Mouse (Mus musculus) left cerebral cortex, adult 11 months (tissue): ENCODE results near the gene Ncor1.
"Not testable (repeated sequence)": the region's sequence is repeated elsewhere in the genome, so short reads cannot be mapped to it uniquely, and the experiment has no call there.

ENCODE experiments used
- DNase-seq: peaks from one replicate; pipeline ENCODE4 v3.0.0; 2022; ENCODE audit warnings: low spot score

Ncor1 gene

GRCm38 (mm10) chr11:62355216-62355615 lies 103.1 kb downstream of the Ncor1 start:
- no peak for DNase-seq

- DNase-seq: no peak
Observed at GRCm38 (mm10) chr11:62351948-62352347, 106.4 kb downstream of the Ncor1 start.

GRCm38 (mm10) chr11:62343002-62343401 lies 115.3 kb downstream of the Ncor1 start:
- DNase-seq: no peak

GRCm38 (mm10) chr11:62332228-62332627 lies 126.1 kb downstream of the Ncor1 start:
- no peak for DNase-seq

- no peak for DNase-seq
Observed at GRCm38 (mm10) chr11:62331141-62331540, 127.2 kb downstream of the Ncor1 start.

GRCm38 (mm10) chr11:62323659-62324058 lies 134.7 kb downstream of the Ncor1 start:
- no peak for DNase-seq

- DNase-seq: no peak
Observed at GRCm38 (mm10) chr11:62320097-62320496, 138.2 kb downstream of the Ncor1 start.

GRCm38 (mm10) chr11:62317746-62318145 lies 140.6 kb downstream of the Ncor1 start:
- peak; percentile 46 for DNase-seq

- DNase-seq: no peak
Observed at GRCm38 (mm10) chr11:62314984-62315383, 143.4 kb downstream of the Ncor1 start.

- no peak for DNase-seq
Observed at GRCm38 (mm10) chr11:62309296-62309695, 149.0 kb downstream of the Ncor1 start.

- DNase-seq: no peak
Observed at GRCm38 (mm10) chr11:62305866-62306265, 152.5 kb downstream of the Ncor1 start.

GRCm38 (mm10) chr11:62298883-62299282 lies 159.5 kb downstream of the Ncor1 start:
- DNase-seq: no peak

GRCm38 (mm10) chr11:62294121-62294520 lies 164.2 kb downstream of the Ncor1 start:
- no peak for DNase-seq

- no peak for DNase-seq
Observed at GRCm38 (mm10) chr11:62287700-62288099, 170.6 kb downstream of the Ncor1 start.

GRCm38 (mm10) chr11:62285020-62285419 lies 173.3 kb downstream of the Ncor1 start:
- no peak for DNase-seq

GRCm38 (mm10) chr11:62284020-62284419 lies 174.3 kb downstream of the Ncor1 start:
- DNase-seq: not testable (repeated sequence)

- peak; percentile 49 for DNase-seq
Observed at GRCm38 (mm10) chr11:62281601-62281997, 176.7 kb downstream of the Ncor1 start.

- DNase-seq: peak; percentile 83
Observed at GRCm38 (mm10) chr11:62280675-62281600, 177.4 kb downstream of the Ncor1 start, which contains the start of the genes Zswim7 and Ttc19. TSS of gene Zswim7 (minus strand) at chr11:62281375. TSS of gene Ttc19 (plus strand) at chr11:62281473.

- peak; percentile 18 for DNase-seq
Observed at GRCm38 (mm10) chr11:62278027-62278426, 180.3 kb downstream of the Ncor1 start.

- DNase-seq: no peak
Observed at GRCm38 (mm10) chr11:62277086-62277485, 181.3 kb downstream of the Ncor1 start.

GRCm38 (mm10) chr11:62270851-62271250 lies 187.5 kb downstream of the Ncor1 start:
- no peak for DNase-seq

- DNase-seq: no peak
Observed at GRCm38 (mm10) chr11:62269097-62269496, 189.2 kb downstream of the Ncor1 start.

GRCm38 (mm10) chr11:62268381-62268780 lies 190.0 kb downstream of the Ncor1 start:
- no peak for DNase-seq
